Comparison of ENCODE assay signal across 19 mouse cellular contexts in the genomic region with DNA sequence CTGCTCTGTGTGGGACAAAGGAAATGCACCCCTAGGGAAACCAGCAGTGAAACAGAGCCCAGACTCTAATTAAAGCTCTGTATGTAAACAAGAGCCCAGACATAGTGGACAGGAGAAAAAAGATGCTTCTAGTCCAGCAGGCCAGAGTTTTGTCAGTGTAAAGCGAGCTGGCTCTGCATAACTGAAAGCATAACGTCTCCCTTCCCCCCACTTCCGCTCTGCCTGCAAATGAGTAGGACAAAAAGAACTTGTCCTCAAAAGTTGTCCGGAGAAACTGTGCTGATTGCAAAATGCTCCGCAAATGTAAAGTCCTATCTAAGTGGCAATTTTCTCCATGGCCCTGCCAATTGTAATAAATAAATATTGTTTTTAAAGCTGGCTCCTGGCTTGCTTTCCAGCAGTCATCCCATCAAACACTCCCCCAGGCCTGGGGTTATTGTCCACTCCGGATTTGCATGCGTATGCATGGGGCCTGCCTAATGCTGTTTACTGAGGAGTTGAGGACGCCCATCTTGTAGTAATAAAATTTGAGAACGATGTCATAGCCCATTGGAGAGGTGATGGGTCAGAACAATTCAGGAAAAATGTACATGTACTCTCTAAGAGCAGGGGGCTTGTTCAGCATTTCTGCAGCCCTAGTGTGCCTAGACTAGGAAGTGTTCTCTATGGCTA.
A peak's percentile ranks its signal among the peaks of the same experiment; 100 is the strongest.
DNase-seq lines count a peak whose midpoint lies in the region; ATAC-seq and TF ChIP-seq lines count a peak whose summit lies in the region.
"Had no signal": no experiment of that assay in that cellular context is flagged by ENCODE, and none has a peak within 500 bp of the region (broad histone marks: within the 10 kb centered on the region; RNA-seq: fewer than 3 reads in every experiment).

No protein-coding gene starts in this region.

- 46% methylated on average over 9 of the region's 9 CpGs for WGBS in limb, embryonic 14.5 days
- WGBS in limb, embryonic 10.5 days: 66% methylated on average over 9 of the region's 9 CpGs
- WGBS in kidney, postnatal 0 days: 23% methylated on average over 9 of the region's 9 CpGs

- ATAC-seq in limb, embryonic 14.5 days (ENCODE audit: low FRiP score, low read depth): no peak
- no peak for ATAC-seq in kidney, postnatal 0 days (replicated peaks; ENCODE audit: low FRiP score, low read depth)
- ATAC-seq in activated CD4-positive, CD25-positive, alpha-beta regulatory T cell, adult 4 months: no peak
- ATAC-seq: forebrain, postnatal 0 days; hindbrain, postnatal 0 days had no signal

- TF ChIP-seq CTCF in kidney, postnatal 0 days (IDR thresholded peaks at IDR 0.05; ENCODE audit: low read depth): no peak

- no peaks in the 10 kb centered on the region for H3K36me3 ChIP-seq in limb, embryonic 14.5 days (ENCODE audit: control insufficient read depth, insufficient read depth, low read length)
- no peaks in the 10 kb centered on the region for H3K36me3 ChIP-seq in limb, embryonic 10.5 days
- H3K36me3 ChIP-seq in kidney, postnatal 0 days (ENCODE audit: insufficient read depth, low read length): no peaks in the 10 kb centered on the region
- H3K36me3 ChIP-seq: embryonic facial prominence, embryonic 12.5 days; heart, embryonic 13.5 days; neural tube, embryonic 12.5 days had no signal

- no peak overlapping the region for H3K4me3 ChIP-seq in limb, embryonic 14.5 days (replicated peaks; ENCODE audit: low read length)
- no peak overlapping the region for H3K4me3 ChIP-seq in limb, embryonic 10.5 days
- H3K4me3 ChIP-seq in kidney, postnatal 0 days (replicated peaks; ENCODE audit: low read depth, low read length): no peak overlapping the region
- H3K4me3 ChIP-seq: embryonic facial prominence, embryonic 12.5 days; heart, embryonic 13.5 days; neural tube, embryonic 12.5 days had no signal

- H3K27ac ChIP-seq in limb, embryonic 14.5 days (replicated peaks; ENCODE audit: low read depth, low read length): no peak overlapping the region
- H3K27ac ChIP-seq in limb, embryonic 10.5 days: no peak overlapping the region
- peak overlapping the region; percentile 31; the same call in 1 of the 2 replicates for H3K27ac ChIP-seq in kidney, postnatal 0 days
- H3K27ac ChIP-seq: embryonic facial prominence, embryonic 12.5 days; heart, embryonic 13.5 days; hindbrain, postnatal 0 days; liver, embryonic 14.5 days; neural tube, embryonic 12.5 days; stomach, postnatal 0 days had no signal

- no peak overlapping the region for H3K4me2 ChIP-seq in limb, embryonic 14.5 days (replicated peaks; ENCODE audit: low read depth, low read length, severe bottlenecking)
- H3K4me2 ChIP-seq in kidney, postnatal 0 days (ENCODE audit: low read length): no peak overlapping the region
- H3K4me2 ChIP-seq: embryonic facial prominence, embryonic 12.5 days; heart, embryonic 13.5 days; neural tube, embryonic 12.5 days had no signal

- no peaks in the 10 kb centered on the region for H3K4me1 ChIP-seq in limb, embryonic 14.5 days (ENCODE audit: control insufficient read depth, insufficient read depth, low read length)
- 0 out of 2 replicates have a peak, but pooled peaks cover 5% of the 10 kb centered on the region for H3K4me1 ChIP-seq in limb, embryonic 10.5 days
- no peaks in the 10 kb centered on the region for H3K4me1 ChIP-seq in kidney, postnatal 0 days (replicated peaks; ENCODE audit: insufficient read depth, low read length)
- H3K4me1 ChIP-seq: heart, embryonic 13.5 days had no signal

- H3K9ac ChIP-seq in limb, embryonic 14.5 days (ENCODE audit: low read depth, low read length, severe bottlenecking): no peak overlapping the region
- no peak overlapping the region for H3K9ac ChIP-seq in kidney, postnatal 0 days (ENCODE audit: low read depth, low read length)
- H3K9ac ChIP-seq: embryonic facial prominence, embryonic 12.5 days; forebrain, postnatal 0 days; heart, embryonic 13.5 days; liver, embryonic 14.5 days; neural tube, embryonic 12.5 days had no signal

- no peaks in the 10 kb centered on the region for H3K9me3 ChIP-seq in limb, embryonic 14.5 days (ENCODE audit: control insufficient read depth, low read length)
- no peaks in the 10 kb centered on the region for H3K9me3 ChIP-seq in limb, embryonic 10.5 days (replicated peaks)
- no peaks in the 10 kb centered on the region for H3K9me3 ChIP-seq in kidney, postnatal 0 days (replicated peaks; ENCODE audit: low read length)
- H3K9me3 ChIP-seq: embryonic facial prominence, embryonic 12.5 days; heart, embryonic 13.5 days; neural tube, embryonic 12.5 days had no signal

- peak; percentile 7 for DNase-seq in limb, embryonic 14.5 days (ENCODE audit: low spot score)
- no peak for DNase-seq in limb, embryonic 10.5 days (ENCODE audit: low spot score)
- DNase-seq in retina, postnatal 1 day: peak; percentile 29
- no peak for DNase-seq in retina, embryonic 14.5 days (ENCODE audit: low spot score)
- DNase-seq in kidney, postnatal 0 days (ENCODE audit: low spot score): peak; percentile 84
- DNase-seq in adrenal gland, adult 8-10 months: no peak
- DNase-seq: cerebellum, postnatal 10 days; forebrain, postnatal 0 days; heart, postnatal 36 days; left cerebral cortex, postnatal 4 days; right cerebral cortex, postnatal 25 days; thymus, postnatal 14 days had no signal

- TF ChIP-seq POLR2A in limb, embryonic 14.5 days (IDR thresholded peaks at IDR 0.05; ENCODE audit: borderline replicate concordance, extremely low read depth, insufficient read depth, insufficient read length): no peak

- no peaks in the 10 kb centered on the region for H3K27me3 ChIP-seq in limb, embryonic 14.5 days (ENCODE audit: control insufficient read depth, insufficient read depth, low read length)
- H3K27me3 ChIP-seq in limb, embryonic 10.5 days (ENCODE audit: low read depth, poor library complexity, severe bottlenecking): peaks cover 17% of the 10 kb centered on the region
- H3K27me3 ChIP-seq in kidney, postnatal 0 days (ENCODE audit: insufficient read depth, low read length): no peaks in the 10 kb centered on the region
- H3K27me3 ChIP-seq: embryonic facial prominence, embryonic 12.5 days; neural tube, embryonic 12.5 days had no signal

Comparison
In these comparisons a context has a peak if more than half of its experiments do, and no peak if none do; other contexts are left out.
1. DNase-seq: peak in limb, embryonic 14.5 days (single experiment), retina, postnatal 1 day (single experiment) and kidney, postnatal 0 days (single experiment); none in limb, embryonic 10.5 days (single experiment), retina, embryonic 14.5 days (single experiment) and adrenal gland, adult 8-10 months (single experiment).